ENCODE assay signal across 20 mouse cellular contexts in genomic region chr16:52132808-52133490, GRCm38 (mm10).
DNase-seq lines count a peak whose midpoint lies in the region; ATAC-seq lines count a peak whose summit lies in the region.
"Had no signal": no experiment of that assay in that cellular context is flagged by ENCODE, and none has a peak within 500 bp of the region (broad histone marks: within the 10 kb centered on the region; RNA-seq: fewer than 3 reads in every experiment).

No protein-coding gene starts in this region.

- H3K9me3 ChIP-seq in forebrain, embryonic 15.5 days = no peaks in the 10 kb centered on the region
- no peaks in the 10 kb centered on the region for H3K9me3 ChIP-seq in forebrain, embryonic 14.5 days (replicated peaks; ENCODE audit: control insufficient read depth, low read length)
- H3K9me3 ChIP-seq: embryonic facial prominence, embryonic 15.5 days; forebrain, embryonic 10.5 days; heart, embryonic 13.5 days; lung, embryonic 15.5 days; midbrain, embryonic 13.5 days; neural tube, embryonic 15.5 days had no signal

- H3K27ac ChIP-seq in forebrain, embryonic 15.5 days (replicated peaks) = 0 out of 2 replicates have a peak overlapping the region, but pooled peaks have one; percentile 4
- no peak overlapping the region for H3K27ac ChIP-seq in forebrain, embryonic 14.5 days (ENCODE audit: low read depth, low read length)
- H3K27ac ChIP-seq: forebrain, embryonic 10.5 days; heart, embryonic 13.5 days; lung, embryonic 15.5 days; midbrain, embryonic 13.5 days; neural tube, embryonic 15.5 days had no signal

- no peak overlapping the region for H3K9ac ChIP-seq in forebrain, embryonic 15.5 days (replicated peaks)
- no peak overlapping the region for H3K9ac ChIP-seq in forebrain, embryonic 14.5 days (ENCODE audit: low read length)
- H3K9ac ChIP-seq: embryonic facial prominence, embryonic 15.5 days; heart, embryonic 13.5 days; lung, embryonic 15.5 days; midbrain, embryonic 13.5 days; neural tube, embryonic 15.5 days had no signal

- ATAC-seq in forebrain, embryonic 15.5 days (replicated peaks) = no peak
- ATAC-seq in forebrain, embryonic 14.5 days = no peak
- ATAC-seq in megakaryocyte-erythroid progenitor cell, adult 5-6 weeks (replicated peaks; ENCODE audit: low FRiP score, low TSS enrichment, poor library complexity, severe bottlenecking) = no peak
- ATAC-seq: midbrain, embryonic 13.5 days had no signal

- no peaks in the 10 kb centered on the region for H3K27me3 ChIP-seq in forebrain, embryonic 15.5 days
- H3K27me3 ChIP-seq in forebrain, embryonic 14.5 days (replicated peaks; ENCODE audit: control insufficient read depth, insufficient read depth, low read length) = no peaks in the 10 kb centered on the region
- H3K27me3 ChIP-seq: embryonic facial prominence, embryonic 15.5 days; heart, embryonic 13.5 days; lung, embryonic 15.5 days; midbrain, embryonic 13.5 days; neural tube, embryonic 15.5 days had no signal

- DNase-seq in forebrain, embryonic 14.5 days (ENCODE audit: low spot score) = no peak
- peak; percentile 13 for DNase-seq in thymus, postnatal 14 days
- DNase-seq in thymus, postnatal 10 days (ENCODE audit: low spot score in 2 of 2) = no peak
- peak; percentile 61 for DNase-seq in large intestine, adult 2 months (ENCODE audit: low read depth, low spot score)
- no peak for DNase-seq in gastrocnemius, postnatal 14 days
- DNase-seq in heart, adult 8-10 months (ENCODE audit: low spot score) = no peak
- DNase-seq: cerebellum, postnatal 10 days; embryo, embryonic 11 days; heart, postnatal 4 days; kidney, postnatal 4 days; right cerebral cortex, postnatal 4 days had no signal

- 83% methylated on average over 11 of the region's 11 CpGs for WGBS in forebrain, embryonic 15.5 days
- 86% methylated on average over 11 of the region's 11 CpGs for WGBS in forebrain, embryonic 14.5 days
- 32% methylated on average over 11 of the region's 11 CpGs for WGBS in large intestine, adult 2 months

- H3K36me3 ChIP-seq in forebrain, embryonic 15.5 days = peaks cover 7% of the 10 kb centered on the region; the same call in 1 of the 2 replicates
- peaks cover 7% of the 10 kb centered on the region; the same call in 1 of the 2 replicates for H3K36me3 ChIP-seq in forebrain, embryonic 14.5 days (ENCODE audit: control insufficient read depth, insufficient read depth, low read length)
- H3K36me3 ChIP-seq: embryonic facial prominence, embryonic 15.5 days; midbrain, embryonic 13.5 days; neural tube, embryonic 15.5 days had no signal

- no peak overlapping the region for H3K4me2 ChIP-seq in forebrain, embryonic 15.5 days (replicated peaks)
- H3K4me2 ChIP-seq in forebrain, embryonic 14.5 days (ENCODE audit: low read length) = no peak overlapping the region
- H3K4me2 ChIP-seq: embryonic facial prominence, embryonic 15.5 days; heart, embryonic 13.5 days; liver, embryonic 11.5 days; lung, embryonic 15.5 days; midbrain, embryonic 13.5 days; neural tube, embryonic 15.5 days had no signal

- peaks cover 16% of the 10 kb centered on the region for H3K4me1 ChIP-seq in forebrain, embryonic 15.5 days
- peaks cover 3% of the 10 kb centered on the region; the same call in 1 of the 2 replicates for H3K4me1 ChIP-seq in forebrain, embryonic 14.5 days (ENCODE audit: control insufficient read depth, insufficient read depth, low read length)

- H3K4me3 ChIP-seq in forebrain, embryonic 15.5 days = no peak overlapping the region
- H3K4me3 ChIP-seq in forebrain, embryonic 14.5 days (ENCODE audit: low read depth, low read length) = no peak overlapping the region
- H3K4me3 ChIP-seq: embryonic facial prominence, embryonic 15.5 days; forebrain, embryonic 10.5 days; heart, embryonic 13.5 days; lung, embryonic 15.5 days; midbrain, embryonic 13.5 days; neural tube, embryonic 15.5 days had no signal

- intact Hi-C loops in gastrocnemius, postnatal 14 days (cut with DNase I; ENCODE audit: low total_unique reads) = no loop called here

Comparison
In these comparisons a context has a peak if more than half of its experiments do, and no peak if none do; other contexts are left out.
1. DNase-seq: peak in thymus, postnatal 14 days (single experiment) and large intestine, adult 2 months (single experiment); none in forebrain, embryonic 14.5 days (single experiment), thymus, postnatal 10 days (0 of 2), gastrocnemius, postnatal 14 days (single experiment) and heart, adult 8-10 months (single experiment).